Mouse (Mus musculus) T-cell, adult 2 months (primary cell): ENCODE results near the gene AC161166.1.

Source experiments
- DNase-seq: peaks from one replicate; pipeline ENCODE4 v3.0.0; 2022; ENCODE audit warnings: low spot score

AC161166.1 gene

GRCm38 (mm10) chr7:24461376-24462051 lies 50.7 kb downstream of the AC161166.1 start:
- DNase-seq: no peak
